Comparison of ENCODE assay signal across 9 mouse cellular contexts in genomic region chr13:6251025-6251862, GRCm38 (mm10).
DNase-seq lines count a peak whose midpoint lies in the region; ATAC-seq lines count a peak whose summit lies in the region.
"Had no signal": no experiment of that assay in that cellular context is flagged by ENCODE, and none has a peak within 500 bp of the region (broad histone marks: within the 10 kb centered on the region; RNA-seq: fewer than 3 reads in every experiment).

No protein-coding gene starts in this region.

- peak; percentile 92 for ATAC-seq in forebrain, embryonic 13.5 days
- ATAC-seq in hindbrain, embryonic 14.5 days (ENCODE audit: low FRiP score): peak; percentile 72
- ATAC-seq in megakaryocyte, adult 5-6 weeks (ENCODE audit: poor library complexity, severe bottlenecking): no peak
- ATAC-seq in megakaryocyte-erythroid progenitor cell, adult 5-6 weeks (replicated peaks; ENCODE audit: low FRiP score, low TSS enrichment, poor library complexity, severe bottlenecking): no peak

- peak overlapping the region; percentile 31 for H3K27ac ChIP-seq in forebrain, embryonic 13.5 days
- H3K27ac ChIP-seq in hindbrain, embryonic 14.5 days: no peak overlapping the region

- no peak overlapping the region for H3K9ac ChIP-seq in forebrain, embryonic 13.5 days
- no peak overlapping the region for H3K9ac ChIP-seq in hindbrain, embryonic 14.5 days

- intact Hi-C loops in left cerebral cortex, postnatal 4 days (cut with DNase I): no loop called here

- H3K36me3 ChIP-seq in forebrain, embryonic 13.5 days (ENCODE audit: poor library complexity, severe bottlenecking): no peaks in the 10 kb centered on the region
- no peaks in the 10 kb centered on the region for H3K36me3 ChIP-seq in hindbrain, embryonic 14.5 days (replicated peaks; ENCODE audit: control insufficient read depth, insufficient read depth)

- no peaks in the 10 kb centered on the region for H3K9me3 ChIP-seq in forebrain, embryonic 13.5 days (replicated peaks)
- no peaks in the 10 kb centered on the region for H3K9me3 ChIP-seq in hindbrain, embryonic 14.5 days (ENCODE audit: control insufficient read depth, low read length)

- no peak overlapping the region for H3K4me2 ChIP-seq in forebrain, embryonic 13.5 days
- no peak overlapping the region for H3K4me2 ChIP-seq in hindbrain, embryonic 14.5 days (replicated peaks)

- no peak overlapping the region for H3K4me3 ChIP-seq in forebrain, embryonic 13.5 days
- no peak overlapping the region for H3K4me3 ChIP-seq in hindbrain, embryonic 14.5 days (replicated peaks; ENCODE audit: low read length)

- WGBS in forebrain, embryonic 13.5 days: 29% methylated on average over 4 of the region's 4 CpGs
- 48% methylated on average over 4 of the region's 4 CpGs for WGBS in hindbrain, embryonic 14.5 days

- no peaks in the 10 kb centered on the region for H3K27me3 ChIP-seq in forebrain, embryonic 13.5 days
- H3K27me3 ChIP-seq in hindbrain, embryonic 14.5 days (ENCODE audit: control insufficient read depth, insufficient read depth, low read length): no peaks in the 10 kb centered on the region

- H3K4me1 ChIP-seq in forebrain, embryonic 13.5 days: peaks cover 14% of the 10 kb centered on the region
- peaks cover 10% of the 10 kb centered on the region; the same call in 1 of the 2 replicates for H3K4me1 ChIP-seq in hindbrain, embryonic 14.5 days (replicated peaks; ENCODE audit: control insufficient read depth, insufficient read depth, low read length)

- peak; percentile 4 for DNase-seq in left cerebral cortex, postnatal 4 days
- no peak for DNase-seq in left cerebral cortex, adult 18-20 months (ENCODE audit: low spot score in 2 of 2)
- peak; percentile 55 for DNase-seq in hindbrain, embryonic 14.5 days (ENCODE audit: low spot score)
- DNase-seq in retina, postnatal 1 day: peak; percentile 84
- no peak for DNase-seq in thymus, adult 18-20 months
- DNase-seq: cerebellum, postnatal 14 days had no signal

Comparison
In these comparisons a context has a peak if more than half of its experiments do, and no peak if none do; other contexts are left out.
1. DNase-seq: peak in left cerebral cortex, postnatal 4 days (single experiment), hindbrain, embryonic 14.5 days (single experiment) and retina, postnatal 1 day (single experiment); none in left cerebral cortex, adult 18-20 months (0 of 2) and thymus, adult 18-20 months (0 of 2).
2. ATAC-seq: peak in forebrain, embryonic 13.5 days (single experiment) and hindbrain, embryonic 14.5 days (single experiment); none in megakaryocyte, adult 5-6 weeks (single experiment) and megakaryocyte-erythroid progenitor cell, adult 5-6 weeks (single experiment).